Mouse (Mus musculus): Measurements from ENCODE around the gene Lmo2.

GRCm38 (mm10) chr2:103955714-103956113 is 2.1 kb upstream of the Lmo2 start:
- TF ChIP-seq CTCF (IDR thresholded peaks at IDR 0.05; ENCODE audit: low read depth) (no peak), EP300 (optimal IDR thresholded peaks at IDR 0.05) (no peak)
